Mouse (Mus musculus): ENCODE results near the gene Tarsl2. TPM values are rescaled to one million over a fixed set of nuclear protein-coding genes. Genes with fewer than 3 reads are reported as not detected.

Gene Tarsl2
- total RNA-seq (2021) = 10 to 100 TPM; 37.4 to 39.6 TPM
- long read RNA-seq, experiment 1, transcript Tarsl2-201 (19 exons, 3,192 nt) = major isoform, 7 of 12 reads
- long read RNA-seq, experiment 1, partial matches to known transcripts = 3 of 12 reads
- long read RNA-seq, experiment 1, other reads (novel, unspliced or antisense) = 2 of 12 reads
- long read RNA-seq, experiment 2, transcript Tarsl2-201 (19 exons, 3,192 nt) = major isoform, 7 of 16 reads
- long read RNA-seq, experiment 2, partial matches to known transcripts = 7 of 16 reads
- long read RNA-seq, experiment 2, other reads (novel, unspliced or antisense) = 2 of 16 reads

DNA sequence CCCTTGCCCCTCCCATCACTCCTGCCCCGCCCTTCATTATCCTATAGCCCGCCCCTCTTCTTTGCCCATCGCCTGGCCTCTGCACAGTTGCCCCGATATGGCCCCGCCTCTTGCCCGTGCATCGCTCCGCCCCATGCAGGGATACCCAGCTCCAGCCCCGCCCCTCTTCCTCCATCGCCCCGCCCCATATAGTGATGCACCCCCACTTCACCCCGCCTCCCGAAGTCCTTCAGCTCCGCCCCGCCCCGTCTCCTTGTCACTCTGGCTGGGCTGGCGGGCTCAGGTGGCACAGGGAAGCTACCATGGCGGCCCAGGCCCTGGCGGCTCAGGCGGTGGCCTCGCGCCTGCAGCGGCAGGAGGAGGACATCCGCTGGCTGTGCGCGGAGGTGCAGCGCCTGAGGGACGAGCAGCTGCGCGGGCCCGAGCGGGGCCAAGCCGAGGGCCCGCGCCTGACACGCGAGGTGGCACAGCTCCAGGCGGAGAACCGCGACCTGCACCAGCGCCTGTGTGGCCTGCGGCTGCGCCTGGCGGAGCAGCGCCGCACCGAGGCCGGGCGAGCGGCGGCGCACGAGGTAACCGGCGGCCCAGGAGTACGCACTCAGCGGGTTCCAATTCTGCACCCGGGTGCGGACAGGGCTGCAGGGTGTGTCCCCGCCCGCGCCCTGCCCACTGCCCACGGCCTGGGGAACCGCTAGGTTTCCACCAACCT is at the start of gene Tarsl2:
Tarsl2 (plus strand) TSS at position 256 of the 709 bp plus-strand sequence.
- peak; percentile 95 for DNase-seq (ENCODE audit: low spot score in 2 of 2)

DNA sequence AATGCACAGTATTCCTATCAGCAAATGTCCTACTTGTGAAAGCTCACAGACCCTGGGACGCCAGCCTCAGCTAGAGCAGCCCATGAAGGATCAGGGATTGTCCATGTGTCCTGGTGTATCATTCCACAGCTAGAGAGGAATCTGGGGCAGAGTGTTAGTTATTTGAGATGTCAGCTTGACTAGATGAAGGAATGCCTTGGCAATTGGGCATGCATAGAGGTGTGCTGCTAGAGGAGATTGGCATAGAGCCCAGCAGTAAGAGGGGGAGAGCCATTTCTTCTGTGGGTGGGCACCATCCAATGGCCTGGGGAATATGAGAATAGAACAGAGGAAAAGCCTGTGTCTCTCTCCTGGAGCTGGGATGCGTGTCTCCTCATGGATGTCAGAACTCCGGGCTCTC is 38.6 kb upstream of the Tarsl2 start:
- DNase-seq (ENCODE audit: low spot score in 2 of 2) = no peak

- DNase-seq (ENCODE audit: low spot score in 2 of 2) = peak in 1 of 2 experiments; percentile 43
Measured at GRCm38 (mm10) chr7:65607003-65607402, 37.7 kb upstream of the Tarsl2 start.

GRCm38 (mm10) chr7:65610171-65610570 is 34.5 kb upstream of the Tarsl2 start:
- peak; percentile 38 to 73 for DNase-seq (ENCODE audit: low spot score in 2 of 2)

GRCm38 (mm10) chr7:65610673-65611072 is 34.0 kb upstream of the Tarsl2 start:
- no peak for DNase-seq (ENCODE audit: low spot score in 2 of 2)

DNA sequence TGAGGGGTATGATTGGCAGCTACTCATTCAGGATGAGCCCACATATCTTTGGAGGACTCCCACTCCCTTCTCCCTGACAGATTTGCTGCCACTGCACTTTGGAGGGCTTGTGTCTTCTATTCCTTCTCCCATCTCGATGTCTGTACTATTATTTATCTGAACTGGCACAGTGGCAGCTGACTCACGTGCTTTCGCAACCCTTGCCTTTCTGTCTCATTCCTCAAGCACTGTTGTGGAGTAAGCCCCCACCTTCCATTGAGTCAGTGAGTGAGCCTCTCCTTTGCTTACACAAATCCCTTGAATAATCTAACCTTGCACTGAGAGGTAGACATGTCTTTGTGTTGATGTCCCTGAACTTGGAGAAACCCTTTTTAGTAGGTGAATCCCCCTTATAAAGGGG is 33.4 kb upstream of the Tarsl2 start:
- DNase-seq (ENCODE audit: low spot score in 2 of 2) = no peak

GRCm38 (mm10) chr7:65613723-65614122 is 31.0 kb upstream of the Tarsl2 start:
- DNase-seq (ENCODE audit: low spot score in 2 of 2) = no peak

DNA sequence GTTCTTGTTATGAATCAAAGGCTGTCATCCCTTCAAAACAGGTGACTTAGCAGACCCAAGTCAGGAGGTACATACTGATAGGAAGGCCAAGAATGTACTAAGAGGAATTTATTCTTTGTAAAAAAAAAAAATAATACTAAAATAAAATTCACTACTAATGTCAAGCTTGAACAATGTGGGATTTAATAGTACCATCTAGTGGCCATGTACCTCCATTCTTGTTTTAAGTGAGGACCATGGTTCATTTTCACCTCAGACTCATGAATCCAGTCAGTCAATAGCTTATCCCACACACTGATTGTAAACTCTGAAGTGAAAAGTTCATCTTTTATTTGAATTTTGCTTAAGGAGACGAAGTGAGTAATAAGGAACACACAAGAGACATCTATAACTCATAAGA is 25.9 kb upstream of the Tarsl2 start:
- DNase-seq (ENCODE audit: low spot score in 2 of 2) = peak in 1 of 2 experiments; percentile 18

- DNase-seq (ENCODE audit: low spot score in 2 of 2) = no peak
Measured at GRCm38 (mm10) chr7:65620746-65621145, 24.0 kb upstream of the Tarsl2 start.

DNA sequence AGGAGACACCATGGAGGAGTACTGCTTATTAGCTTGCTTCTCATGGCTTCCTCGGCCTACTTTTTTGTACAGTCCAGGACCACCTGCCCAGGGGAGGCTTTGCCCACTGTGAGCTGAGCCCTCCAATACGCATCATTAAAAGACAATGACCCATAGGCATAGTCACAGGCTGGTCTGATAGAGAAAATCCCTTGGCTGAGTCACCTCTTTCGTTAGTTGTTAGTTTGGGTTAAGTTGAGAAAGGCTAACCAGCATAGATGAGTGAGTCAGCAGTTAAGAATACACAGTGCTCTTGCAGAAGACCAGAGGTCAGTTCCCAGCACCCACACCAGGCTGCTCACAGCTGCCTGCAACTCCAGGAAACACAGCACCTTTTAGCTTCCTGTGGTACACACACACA is 21.4 kb upstream of the Tarsl2 start:
- no peak for DNase-seq (ENCODE audit: low spot score in 2 of 2)

DNA sequence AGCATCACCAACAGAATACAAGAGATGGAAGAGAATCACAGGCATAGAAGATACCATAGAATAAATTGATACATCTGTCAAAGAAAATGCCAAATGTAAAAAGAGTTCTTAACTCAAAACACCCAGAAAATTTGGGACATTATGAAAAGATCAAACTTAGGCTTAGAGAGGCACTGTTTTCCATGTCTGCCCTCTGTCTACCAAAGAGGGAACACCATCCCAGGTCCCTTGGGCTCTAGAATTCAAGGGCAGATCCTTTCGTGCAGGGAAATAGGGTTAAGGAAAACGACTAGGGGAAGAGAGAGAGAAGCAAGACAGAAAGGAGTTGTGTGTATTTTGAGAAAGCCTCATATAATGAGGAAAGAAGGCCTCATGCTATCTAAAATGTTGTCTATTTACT is 19.2 kb upstream of the Tarsl2 start:
- no peak for DNase-seq (ENCODE audit: low spot score in 2 of 2)

DNA sequence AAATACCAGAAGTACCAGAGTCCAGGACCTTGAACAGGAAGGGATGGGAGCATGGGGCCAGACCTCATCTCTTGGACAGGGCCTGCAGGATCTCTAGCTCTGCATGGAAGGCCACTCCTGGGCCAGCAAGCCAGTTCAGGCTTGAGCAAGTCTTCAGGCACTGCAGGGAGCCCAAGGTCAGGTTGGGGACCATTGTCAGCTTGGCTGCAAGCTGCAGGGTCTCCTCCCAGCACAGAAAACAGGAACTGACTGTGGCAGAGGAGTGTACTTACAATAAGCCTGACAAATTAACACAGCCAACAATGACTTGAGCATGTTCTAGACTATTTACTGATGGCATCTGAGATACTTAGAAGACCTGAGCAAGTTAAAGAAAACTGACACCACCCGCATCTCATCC is 14.9 kb upstream of the Tarsl2 start:
- no peak for DNase-seq (ENCODE audit: low spot score in 2 of 2)

GRCm38 (mm10) chr7:65630661-65631060 is 14.0 kb upstream of the Tarsl2 start:
- DNase-seq (ENCODE audit: low spot score in 2 of 2) = no peak

DNA sequence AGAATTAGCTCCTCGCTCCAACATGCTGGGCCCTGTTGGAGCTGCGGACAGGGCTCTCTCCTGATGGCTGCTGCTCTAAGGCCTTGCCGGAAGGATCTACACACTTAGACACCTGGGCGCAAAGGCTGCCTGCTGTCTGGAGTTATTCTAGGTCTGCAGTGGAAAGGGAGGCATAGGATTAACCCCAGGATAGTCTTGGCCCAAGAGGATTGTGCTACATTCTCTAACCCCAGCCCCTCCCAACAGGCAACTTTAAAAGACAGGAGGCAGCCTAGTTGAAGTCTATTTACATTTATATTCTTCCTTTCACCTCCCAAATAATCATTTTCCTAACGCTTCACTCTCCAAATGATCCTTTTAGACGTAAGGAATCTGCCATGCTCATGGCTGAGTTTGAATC is 8.9 kb upstream of the Tarsl2 start:
- DNase-seq (ENCODE audit: low spot score in 2 of 2) = no peak

- DNase-seq (ENCODE audit: low spot score in 2 of 2) = no peak
Measured at GRCm38 (mm10) chr7:65636356-65636880, 8.3 kb upstream of the Tarsl2 start.

- no peak for DNase-seq (ENCODE audit: low spot score in 2 of 2)
Measured at GRCm38 (mm10) chr7:65638170-65638770, 6.4 kb upstream of the Tarsl2 start.

GRCm38 (mm10) chr7:65639821-65640382 is 4.8 kb upstream of the Tarsl2 start:
- DNase-seq (ENCODE audit: low spot score in 2 of 2) = no peak

DNA sequence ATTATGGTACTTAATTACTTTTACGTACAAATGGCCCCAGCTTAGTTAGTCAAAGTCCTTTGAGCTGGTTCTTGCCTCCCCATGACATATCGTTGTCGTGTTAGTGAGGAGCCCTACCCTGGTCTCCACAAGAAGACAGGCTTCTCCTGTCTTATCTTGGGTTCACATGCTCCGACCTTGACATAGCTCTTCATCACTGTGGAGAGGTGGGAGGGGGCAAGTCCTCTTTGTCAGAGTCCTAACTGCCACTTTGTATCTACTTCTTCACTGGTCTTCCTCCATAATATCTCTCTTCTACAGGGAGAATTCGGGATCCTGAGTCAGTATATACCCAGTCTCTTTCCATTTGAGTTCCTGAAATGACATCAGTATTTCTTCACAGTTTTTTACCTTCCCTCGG is 4.0 kb upstream of the Tarsl2 start:
- DNase-seq (ENCODE audit: low spot score in 2 of 2) = no peak

DNA sequence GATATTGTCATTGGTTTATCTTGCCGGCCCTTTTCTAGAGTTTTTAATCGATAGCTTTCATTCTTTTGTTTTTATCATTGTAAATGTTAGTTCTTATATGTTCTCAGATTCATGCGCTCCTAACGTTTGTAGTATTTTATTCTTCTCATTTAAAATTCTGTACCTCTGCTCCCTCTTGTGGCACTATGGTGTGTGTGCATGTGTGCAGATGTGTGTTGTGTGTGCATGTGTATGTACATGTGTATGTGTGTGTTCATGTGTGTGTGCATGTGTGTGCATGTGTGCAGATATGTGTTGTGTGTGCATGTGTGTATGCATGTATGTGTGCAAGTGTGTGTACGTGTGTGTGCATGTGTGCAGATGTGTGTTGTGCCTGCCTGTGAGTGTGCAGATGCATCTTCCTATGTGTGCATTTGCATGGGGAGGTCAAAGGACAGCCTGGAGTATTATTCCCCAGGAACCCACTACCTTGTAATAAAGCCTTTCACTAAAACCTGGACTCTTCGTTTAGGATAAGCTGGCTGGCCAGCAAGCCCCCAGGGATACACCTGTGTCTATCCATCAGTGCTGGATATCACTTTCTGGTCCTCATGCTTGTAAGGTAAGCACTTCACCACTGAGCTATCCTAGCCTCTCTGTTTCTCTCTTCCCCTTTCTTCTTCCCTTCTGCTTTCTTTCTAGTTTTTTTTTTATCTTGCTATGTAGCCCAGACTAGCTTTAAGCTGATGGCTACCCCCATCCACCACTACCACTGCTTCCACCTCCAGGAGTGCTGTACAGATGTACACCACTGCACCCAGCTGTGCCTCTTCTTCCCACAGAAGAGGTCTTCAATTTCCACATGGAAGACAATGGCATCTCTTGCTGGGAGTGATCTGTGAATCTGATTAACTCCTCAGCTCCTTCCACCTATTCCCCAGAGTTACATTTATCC is 2.1 kb upstream of the Tarsl2 start:
- peak in 1 of 2 experiments; percentile 31 for DNase-seq (ENCODE audit: low spot score in 2 of 2)

DNA sequence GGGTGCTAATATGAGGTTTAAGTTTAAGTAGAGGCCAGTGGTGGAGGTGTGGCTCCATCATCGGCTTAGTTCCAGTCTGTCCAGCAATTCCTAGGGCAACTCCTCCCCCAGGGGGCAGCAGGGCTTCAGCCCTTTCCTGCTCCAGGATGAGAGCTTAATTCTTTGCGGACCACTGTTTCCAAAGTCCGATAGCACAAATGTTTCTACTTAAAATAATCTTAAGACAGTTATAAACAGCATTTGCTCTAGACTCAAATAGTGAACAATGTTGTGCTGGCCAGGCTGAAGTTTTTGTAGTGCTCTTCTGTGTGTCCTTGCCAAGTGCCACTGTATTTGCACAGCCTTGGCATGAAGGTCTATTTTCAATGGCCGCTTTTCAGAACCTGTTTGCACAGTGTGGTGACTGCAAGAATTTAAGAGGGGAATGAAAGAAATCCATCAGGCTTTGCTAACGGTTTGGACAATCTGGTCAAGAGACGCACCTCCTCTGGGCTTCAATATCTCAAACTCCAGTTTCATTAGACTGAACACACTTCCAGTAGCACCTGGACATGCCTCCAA is 757 bp upstream of the Tarsl2 start:
- DNase-seq (ENCODE audit: low spot score in 2 of 2) = peak in 1 of 2 experiments; percentile 27
